Mouse (Mus musculus): ENCODE measurements at regions not wholly inside any gene's neighbourhood (a gene's known extent, or its start where the extent isn't known, plus 50 kb on each side); places are given as distances from the start of the nearest gene placed in this dataset.
A peak's percentile ranks its signal among the peaks of the same experiment; 100 is the strongest.

GRCm38 (mm10) chr10:21740256-21740655 is 141.7 kb upstream of the Sgk1 start:
- no peak for DNase-seq

- DNase-seq: no peak
Observed at GRCm38 (mm10) chr10:21741575-21741974, 140.4 kb upstream of the Sgk1 start.

- no peak for DNase-seq
Observed at GRCm38 (mm10) chr10:21741976-21742745, 139.8 kb upstream of the Sgk1 start.

- no peak for DNase-seq
Observed at GRCm38 (mm10) chr10:21743396-21743795, 138.6 kb upstream of the Sgk1 start.

GRCm38 (mm10) chr10:21744341-21744955 is 137.5 kb upstream of the Sgk1 start:
- DNase-seq: peak; percentile 9

- DNase-seq: no peak
Observed at GRCm38 (mm10) chr10:21745940-21746487, 136.0 kb upstream of the Sgk1 start.

GRCm38 (mm10) chr10:21746713-21747112 is 135.3 kb upstream of the Sgk1 start:
- no peak for DNase-seq

- no peak for DNase-seq
Observed at GRCm38 (mm10) chr10:21751326-21751725, 130.7 kb upstream of the Sgk1 start.

- DNase-seq: no peak
Observed at GRCm38 (mm10) chr10:21752392-21752791, 129.6 kb upstream of the Sgk1 start.

- no peak for DNase-seq
Observed at GRCm38 (mm10) chr10:21754763-21755548, 127.0 kb upstream of the Sgk1 start.

GRCm38 (mm10) chr10:21755717-21756116 is 126.3 kb upstream of the Sgk1 start:
- DNase-seq: no peak

- DNase-seq: no peak
Observed at GRCm38 (mm10) chr10:21756811-21757210, 125.2 kb upstream of the Sgk1 start.

- DNase-seq: no peak
Observed at GRCm38 (mm10) chr10:21758122-21758521, 123.9 kb upstream of the Sgk1 start.

GRCm38 (mm10) chr10:21762516-21762915 is 119.5 kb upstream of the Sgk1 start:
- DNase-seq: no peak

GRCm38 (mm10) chr10:21763017-21763964 is 118.7 kb upstream of the Sgk1 start:
- DNase-seq: no peak

- no peak for DNase-seq
Observed at GRCm38 (mm10) chr10:21764090-21764489, 117.9 kb upstream of the Sgk1 start.

GRCm38 (mm10) chr10:21764891-21765290 is 117.1 kb upstream of the Sgk1 start:
- no peak for DNase-seq

GRCm38 (mm10) chr10:21773548-21773947 is 108.4 kb upstream of the Sgk1 start:
- no peak for DNase-seq

GRCm38 (mm10) chr10:21775441-21775840 is 106.5 kb upstream of the Sgk1 start:
- DNase-seq: no peak

GRCm38 (mm10) chr10:21775911-21776761 is 105.8 kb upstream of the Sgk1 start:
- DNase-seq: no peak

- DNase-seq: no peak
Observed at GRCm38 (mm10) chr10:21776762-21777080, 105.3 kb upstream of the Sgk1 start.

Data from kidney, adult 11 months (tissue).